Mouse (Mus musculus) mouse trophoblast stem cell (cell line): ENCODE measurements around the gene Unk.

Source experiments
- in situ Hi-C, 2 experiments: fragments of 300-500 bp; cut with MseI, MboI; formaldehyde crosslinking; loops; 2 replicates in 1 of 2; 3 replicates in 1 of 2; pipeline ENCODE4 v1.15.1; 2025

Gene Unk

GRCm38 (mm10) chr11:116030088-116030897, at the start of gene Unk:
Gene Unk (plus strand): TSS chr11:116030322.
- in situ Hi-C loops, result no loop called here

GRCm38 (mm10) chr11:115982472-115982871, 47.6 kb upstream of the Unk start:
- in situ Hi-C loops, result no loop called here

GRCm38 (mm10) chr11:115983291-115983690, 46.8 kb upstream of the Unk start:
- in situ Hi-C loops, result no loop called here

GRCm38 (mm10) chr11:115989686-115990085, 40.4 kb upstream of the Unk start:
- in situ Hi-C loops, result no loop called here

GRCm38 (mm10) chr11:115992098-115992497, 38.0 kb upstream of the Unk start:
- in situ Hi-C loops, result no loop called here

- in situ Hi-C loops, result loop anchor here (5.0 kb wide), 2 partner anchors 53 to 58 kb away; no protein-coding TSS in a partner anchor
These were observed 34.9 kb upstream of the Unk start for GRCm38 (mm10) chr11:115995256-115995655.

- in situ Hi-C loops, result loop anchor here (5.0 kb wide), 2 partner anchors 55 to 60 kb away; no protein-coding TSS in a partner anchor
These were observed 33.1 kb upstream of the Unk start for GRCm38 (mm10) chr11:115997047-115997446.

- in situ Hi-C loops, result loop anchor here (5.0 kb wide), 2 partner anchors 55 to 60 kb away; no protein-coding TSS in a partner anchor
These were observed 32.5 kb upstream of the Unk start for GRCm38 (mm10) chr11:115997662-115998061.

- in situ Hi-C loops, result loop anchor here (5.0 kb wide), 2 partner anchors 57 to 62 kb away; no protein-coding TSS in a partner anchor
These were observed 31.1 kb upstream of the Unk start for GRCm38 (mm10) chr11:115999027-115999426.

GRCm38 (mm10) chr11:115999538-116000143, 30.5 kb upstream of the Unk start:
- in situ Hi-C loops, result loop anchor here (5.0 kb wide), 2 partner anchors 57 to 62 kb away; no protein-coding TSS in a partner anchor

GRCm38 (mm10) chr11:116000607-116001006, 29.5 kb upstream of the Unk start:
- in situ Hi-C loops, result no loop called here

GRCm38 (mm10) chr11:116001725-116002124, 28.4 kb upstream of the Unk start:
- in situ Hi-C loops, result no loop called here

- in situ Hi-C loops, result no loop called here
These were observed 27.2 kb upstream of the Unk start for GRCm38 (mm10) chr11:116002894-116003293.

GRCm38 (mm10) chr11:116004186-116004823, 25.8 kb upstream of the Unk start:
- in situ Hi-C loops, result no loop called here

- in situ Hi-C loops, result no loop called here
These were observed 25.1 kb upstream of the Unk start for GRCm38 (mm10) chr11:116004840-116005700.

- in situ Hi-C loops, result no loop called here
These were observed 24.3 kb upstream of the Unk start for GRCm38 (mm10) chr11:116005701-116006419.

GRCm38 (mm10) chr11:116007095-116007850, 22.8 kb upstream of the Unk start:
- in situ Hi-C loops, result no loop called here

- in situ Hi-C loops, result no loop called here
These were observed 21.7 kb upstream of the Unk start for GRCm38 (mm10) chr11:116008411-116008810.

- in situ Hi-C loops, result no loop called here
These were observed 21.2 kb upstream of the Unk start for GRCm38 (mm10) chr11:116008832-116009375.

GRCm38 (mm10) chr11:116009661-116010060, 20.5 kb upstream of the Unk start:
- in situ Hi-C loops, result no loop called here
